Mouse (Mus musculus) olfactory bulb, adult 2 months (tissue): ENCODE measurements around the gene Krcc1.

ENCODE experiments used
- CTCF ChIP-seq: fragments of 200-500 bp; IDR thresholded peaks from 2 replicates; pipeline ENCODE4 v1.5.1; 2012; ENCODE audit warnings: low read depth, mild to moderate bottlenecking, low read length, moderate library complexity; ENCODE audit not compliant: insufficient read depth
- POLR2A ChIP-seq: fragments of 200-500 bp; IDR thresholded peaks from 2 replicates; pipeline ENCODE4 v1.6.1; 2012; ENCODE audit warnings: mild to moderate bottlenecking, low read depth, low read length, moderate library complexity; ENCODE audit not compliant: insufficient read depth

DNA sequence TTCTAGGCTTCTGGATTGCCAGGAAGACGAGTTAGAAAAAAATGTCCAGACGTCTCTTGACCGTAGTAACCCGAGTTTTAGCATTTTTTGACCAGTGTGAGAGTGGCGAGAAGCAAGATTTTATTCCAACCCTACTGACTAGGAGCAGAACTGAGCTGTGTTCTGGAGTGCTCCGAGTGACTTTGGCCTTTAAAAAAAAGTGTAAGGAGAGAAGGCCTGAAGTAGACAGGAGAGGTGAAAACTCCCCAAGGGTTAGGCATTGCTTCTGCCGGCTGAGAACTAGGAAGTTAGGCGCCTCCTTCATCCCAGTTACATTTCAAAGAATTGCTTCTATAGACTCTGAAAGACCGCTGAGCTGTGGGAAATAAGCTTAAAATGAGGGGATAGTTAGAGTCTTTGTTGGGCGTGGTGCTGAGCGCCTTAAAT lies 852 bp downstream of the Krcc1 start:
- no peak for TF ChIP-seq CTCF
- no peak for TF ChIP-seq POLR2A
